Mouse (Mus musculus): ENCODE data around the gene Rfx8. TPM values are rescaled to one million over a fixed set of nuclear protein-coding genes. Genes with fewer than 3 reads are reported as not detected.
"Not testable (repeated sequence)": the region's sequence is repeated elsewhere in the genome, so short reads cannot be mapped to it uniquely, and the experiment has no call there.

The Rfx8 gene
- polyA plus RNA-seq, 1 experiment from 2014 or later: 0.20 TPM

DNA sequence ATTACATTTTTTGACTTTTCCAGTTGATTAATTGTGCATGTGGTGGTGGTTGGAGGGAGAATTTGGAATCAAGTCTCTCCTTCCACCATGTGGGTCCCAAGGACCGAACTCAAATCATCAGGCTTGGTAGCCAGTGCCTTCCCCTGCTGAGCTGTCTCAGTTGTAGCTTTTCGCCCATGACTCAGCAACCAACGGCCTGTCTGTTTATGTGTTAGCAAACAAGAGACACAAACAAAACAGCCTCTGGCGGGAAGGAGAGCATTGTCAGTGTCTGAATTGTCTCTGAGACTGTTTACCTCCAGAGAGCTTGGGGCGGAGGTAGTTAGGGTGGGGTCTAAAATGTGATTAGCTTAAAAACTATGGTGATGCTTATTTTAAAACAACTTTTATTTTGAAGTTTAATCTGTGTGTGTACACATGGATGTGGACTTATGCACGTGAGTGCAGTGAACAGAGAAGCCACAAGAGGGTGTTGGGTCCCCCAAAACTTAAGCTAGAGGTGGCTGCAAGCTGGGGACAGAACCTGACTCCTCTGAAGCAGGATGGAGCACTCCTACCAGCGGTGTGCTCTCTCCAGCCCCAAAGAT lies 56.7 kb downstream of the Rfx8 start:
- no peak overlapping the region for H3K27ac ChIP-seq (ENCODE audit: low read length)
- H3K4me3 ChIP-seq (replicated peaks; ENCODE audit: low read length): no peak overlapping the region
- H3K36me3 ChIP-seq (ENCODE audit: control insufficient read depth, insufficient read depth): no peaks in the 10 kb centered on the region
- no peak for ATAC-seq
- H3K27me3 ChIP-seq (replicated peaks; ENCODE audit: control insufficient read depth, insufficient read depth, low read length): no peaks in the 10 kb centered on the region; the same call in 1 of the 2 replicates
- H3K9me3 ChIP-seq (ENCODE audit: control insufficient read depth, low read length): no peaks in the 10 kb centered on the region
- WGBS: 84% methylated on average over 7 of the region's 7 CpGs
- no peak overlapping the region for H3K9ac ChIP-seq (replicated peaks; ENCODE audit: low read depth, low read length)
- no peaks in the 10 kb centered on the region for H3K4me1 ChIP-seq (replicated peaks; ENCODE audit: control insufficient read depth, insufficient read depth, low read length)
- no peak overlapping the region for H3K4me2 ChIP-seq (ENCODE audit: low read length)

DNA sequence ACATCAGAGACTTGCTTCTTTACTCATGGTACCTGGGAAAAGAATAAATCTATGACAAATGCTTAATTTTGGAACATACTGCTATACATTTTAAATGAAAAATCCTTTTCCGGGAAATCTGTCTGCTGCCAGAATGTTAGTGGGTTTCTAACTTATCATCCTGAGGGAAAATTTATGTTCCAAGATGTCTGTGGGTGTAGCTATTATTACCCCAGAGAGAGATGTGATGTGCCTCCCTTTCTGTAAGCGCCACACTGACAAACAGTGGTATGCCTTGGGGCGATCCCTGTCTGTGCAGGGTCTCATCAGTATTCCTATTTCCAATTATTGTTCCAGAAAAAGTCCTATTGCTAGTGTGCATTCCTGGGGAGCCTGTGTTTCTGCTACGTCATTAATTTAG lies 57.7 kb downstream of the Rfx8 start:
- Histone ChIP-seq H3K4me3 (replicated peaks; ENCODE audit: low read length) (no peak overlapping the region), H3K9ac (replicated peaks; ENCODE audit: low read depth, low read length) (no peak overlapping the region), H3K27ac (ENCODE audit: low read length) (no peak overlapping the region), H3K4me1 (replicated peaks; ENCODE audit: control insufficient read depth, insufficient read depth, low read length) (no peaks in the 10 kb centered on the region), H3K27me3 (replicated peaks; ENCODE audit: control insufficient read depth, insufficient read depth, low read length) (no peaks in the 10 kb centered on the region), H3K9me3 (ENCODE audit: control insufficient read depth, low read length) (no peaks in the 10 kb centered on the region), H3K36me3 (ENCODE audit: control insufficient read depth, insufficient read depth) (no peaks in the 10 kb centered on the region), H3K4me2 (ENCODE audit: low read length) (no peak overlapping the region)
- 85% methylated on average over 4 of the region's 4 CpGs for WGBS
- no peak for ATAC-seq

DNA sequence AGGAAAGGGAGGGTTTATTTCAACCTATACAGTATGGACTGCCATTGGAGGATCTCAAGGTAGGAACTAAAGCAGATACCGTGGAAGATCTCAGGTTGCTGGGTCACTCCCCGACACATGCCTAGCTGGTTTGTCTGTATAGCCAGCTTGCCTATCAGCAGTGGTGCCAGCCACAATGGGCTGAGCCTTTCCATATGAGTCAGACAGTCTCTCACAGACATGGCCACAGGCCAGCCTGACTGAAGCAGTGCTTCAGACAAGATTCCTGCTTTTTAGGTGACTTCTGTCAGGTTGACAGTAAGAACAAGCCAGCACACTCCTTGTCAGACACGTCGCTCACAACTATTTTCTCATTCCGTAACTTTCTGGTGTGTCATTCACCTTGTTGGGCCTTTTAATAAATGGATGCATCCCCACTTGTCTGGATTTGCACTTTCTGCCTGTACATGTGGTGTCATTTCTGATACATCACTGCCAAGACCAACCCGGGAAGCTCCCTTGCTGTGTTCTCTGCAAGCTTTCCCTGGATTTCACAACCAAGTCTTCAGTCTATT lies 63.7 kb downstream of the Rfx8 start:
- no peaks in the 10 kb centered on the region for H3K9me3 ChIP-seq (ENCODE audit: control insufficient read depth, low read length)
- H3K9ac ChIP-seq (replicated peaks; ENCODE audit: low read depth, low read length): no peak overlapping the region
- 0 out of 2 replicates have a peak, but pooled peaks cover 4% of the 10 kb centered on the region for H3K27me3 ChIP-seq (replicated peaks; ENCODE audit: control insufficient read depth, insufficient read depth, low read length)
- 83% methylated on average over 6 of the region's 6 CpGs for WGBS
- no peak overlapping the region for H3K4me3 ChIP-seq (replicated peaks; ENCODE audit: low read length)
- no peaks in the 10 kb centered on the region for H3K36me3 ChIP-seq (ENCODE audit: control insufficient read depth, insufficient read depth)
- H3K4me1 ChIP-seq (replicated peaks; ENCODE audit: control insufficient read depth, insufficient read depth, low read length): no peaks in the 10 kb centered on the region
- no peak for ATAC-seq
- no peak overlapping the region for H3K27ac ChIP-seq (ENCODE audit: low read length)
- H3K4me2 ChIP-seq (ENCODE audit: low read length): no peak overlapping the region

DNA sequence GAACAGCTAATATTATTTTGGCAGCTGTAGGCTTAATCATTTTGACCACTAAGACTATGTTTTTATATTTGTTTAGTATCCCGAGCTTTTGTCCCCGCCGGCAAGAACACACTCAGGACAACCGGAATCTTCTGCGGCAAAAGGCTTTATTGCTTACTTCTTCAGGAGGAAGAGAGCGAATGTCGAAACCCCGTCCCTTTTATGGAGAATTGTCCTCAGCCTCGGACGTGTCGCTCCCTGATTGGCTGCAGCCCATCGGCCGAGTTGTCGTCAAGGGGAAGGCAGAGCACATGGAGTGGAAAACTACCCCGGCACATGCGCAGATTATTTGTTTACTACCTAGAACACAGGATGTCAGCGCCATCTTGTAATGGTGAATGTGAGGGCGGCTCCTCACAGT lies 65.9 kb downstream of the Rfx8 start:
- H3K9ac ChIP-seq (replicated peaks; ENCODE audit: low read depth, low read length); H3K4me2 ChIP-seq (ENCODE audit: low read length); H3K9me3 ChIP-seq (ENCODE audit: control insufficient read depth, low read length); H3K4me3 ChIP-seq (replicated peaks; ENCODE audit: low read length); H3K27ac ChIP-seq (ENCODE audit: low read length); H3K36me3 ChIP-seq (ENCODE audit: control insufficient read depth, insufficient read depth); ATAC-seq: not testable (repeated sequence)
- peaks cover 14% of the 10 kb centered on the region for H3K4me1 ChIP-seq (replicated peaks; ENCODE audit: control insufficient read depth, insufficient read depth, low read length)
- WGBS: 86% methylated on average over 18 of the region's 18 CpGs
- peaks cover 11% of the 10 kb centered on the region for H3K27me3 ChIP-seq (replicated peaks; ENCODE audit: control insufficient read depth, insufficient read depth, low read length)

DNA sequence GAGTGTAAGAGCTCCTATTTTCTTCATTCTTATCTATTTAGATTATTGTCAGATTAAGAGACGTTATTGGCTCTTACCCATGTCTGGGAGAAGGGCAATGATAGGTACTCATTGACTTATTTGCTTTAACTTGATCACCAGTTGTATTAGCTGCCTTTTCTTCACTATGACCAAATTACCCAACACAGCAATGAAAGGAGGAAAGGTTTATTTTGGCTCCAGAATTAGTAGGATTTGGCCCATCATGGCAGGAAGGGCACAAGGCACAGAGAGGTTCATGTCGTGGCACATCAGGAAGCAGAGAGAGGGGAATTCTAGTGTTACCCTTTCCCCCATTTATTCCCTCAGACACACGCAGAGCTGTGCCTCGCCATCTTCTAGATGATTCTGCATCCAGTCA lies 67.8 kb downstream of the Rfx8 start:
- Histone ChIP-seq H3K36me3 (ENCODE audit: control insufficient read depth, insufficient read depth) (no peaks in the 10 kb centered on the region), H3K9me3 (ENCODE audit: control insufficient read depth, low read length) (no peaks in the 10 kb centered on the region), H3K9ac (replicated peaks; ENCODE audit: low read depth, low read length) (no peak overlapping the region), H3K27me3 (replicated peaks; ENCODE audit: control insufficient read depth, insufficient read depth, low read length) (peaks cover 17% of the 10 kb centered on the region), H3K4me2 (ENCODE audit: low read length) (no peak overlapping the region), H3K4me1 (replicated peaks; ENCODE audit: control insufficient read depth, insufficient read depth, low read length) (peaks cover 15% of the 10 kb centered on the region), H3K27ac (ENCODE audit: low read length) (no peak overlapping the region), H3K4me3 (replicated peaks; ENCODE audit: low read length) (no peak overlapping the region)
- ATAC-seq: no peak
- 85% methylated on average over 4 of the region's 4 CpGs for WGBS

DNA sequence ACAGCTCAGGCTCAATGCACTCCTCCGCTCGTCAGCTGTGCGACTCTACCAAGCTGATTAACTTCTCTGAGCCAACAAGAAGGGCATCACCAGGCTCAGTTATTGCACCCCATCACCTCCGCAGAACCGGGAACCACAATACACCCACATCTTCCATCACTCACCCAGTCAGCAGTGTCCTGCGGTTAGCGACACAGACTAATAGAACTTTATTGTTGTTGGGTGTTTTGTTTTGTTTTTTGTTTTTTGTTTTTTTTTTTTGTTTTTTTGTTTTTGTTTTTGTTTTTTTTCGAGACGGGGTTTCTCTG lies 69.6 kb downstream of the Rfx8 start, which contains the start of gene Creg2:
Gene Creg2 (minus strand): TSS at position 234 of the 308 bp plus-strand sequence.
- no peaks in the 10 kb centered on the region for H3K9me3 ChIP-seq (ENCODE audit: control insufficient read depth, low read length)
- H3K9ac ChIP-seq (replicated peaks; ENCODE audit: low read depth, low read length): peak within 1 kb of the TSS; percentile 71
- peaks cover 16% of the 10 kb centered on the region for H3K4me1 ChIP-seq (replicated peaks; ENCODE audit: control insufficient read depth, insufficient read depth, low read length)
- H3K27ac ChIP-seq (ENCODE audit: low read length): no peak within 1 kb of the TSS
- no peaks in the 10 kb centered on the region for H3K36me3 ChIP-seq (ENCODE audit: control insufficient read depth, insufficient read depth)
- no peak; the same call in 1 of the 2 replicates for ATAC-seq
- H3K4me3 ChIP-seq (replicated peaks; ENCODE audit: low read length): peak within 1 kb of the TSS; percentile 66
- 34% methylated on average over 9 of the region's 9 CpGs for WGBS
- peaks cover 17% of the 10 kb centered on the region for H3K27me3 ChIP-seq (replicated peaks; ENCODE audit: control insufficient read depth, insufficient read depth, low read length)
- peak within 1 kb of the TSS; percentile 100 for H3K4me2 ChIP-seq (ENCODE audit: low read length)

DNA sequence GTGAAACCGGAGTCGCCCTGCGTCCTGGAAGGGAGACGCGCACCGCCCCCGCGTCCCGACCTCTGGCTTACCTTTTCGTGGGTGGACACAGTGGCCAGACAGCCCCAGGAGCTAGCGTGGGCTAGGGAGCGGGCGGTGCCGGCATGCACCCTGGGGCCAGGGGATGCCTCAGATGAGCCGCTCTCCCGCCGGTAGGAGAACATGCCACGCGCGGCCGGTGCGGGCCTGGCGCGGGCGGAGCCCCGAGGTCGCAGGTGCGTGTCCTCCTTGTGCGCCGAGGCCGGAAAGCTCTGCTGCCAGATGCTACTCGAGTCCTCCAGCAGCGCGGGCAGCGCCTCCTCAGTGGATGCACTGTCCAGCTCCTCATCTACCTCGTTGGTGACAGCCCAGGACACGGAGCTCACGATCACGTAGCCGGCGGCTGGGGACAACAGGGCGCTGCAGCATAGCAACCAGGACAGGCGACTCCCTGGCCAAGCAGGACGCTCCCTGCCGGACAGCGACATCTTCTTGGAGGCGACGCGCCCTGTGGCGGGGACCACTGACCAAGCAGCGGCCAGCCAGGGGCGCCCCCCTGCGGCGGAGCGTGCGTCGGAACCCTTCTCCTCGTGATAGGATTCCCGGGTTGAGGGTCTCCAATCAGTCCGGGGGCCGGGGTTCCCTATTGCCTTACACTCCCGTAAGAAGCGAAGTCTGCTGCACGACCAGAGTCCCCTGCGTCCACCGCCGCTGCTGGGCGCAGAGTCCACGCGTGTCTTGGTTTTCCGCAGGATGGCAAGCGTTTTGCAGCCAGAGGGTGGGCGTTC lies 70.2 kb downstream of the Rfx8 start:
- no peaks in the 10 kb centered on the region for H3K9me3 ChIP-seq (ENCODE audit: control insufficient read depth, low read length)
- H3K4me3 ChIP-seq (replicated peaks; ENCODE audit: low read length): peak overlapping the region; percentile 66
- H3K9ac ChIP-seq (replicated peaks; ENCODE audit: low read depth, low read length): peak overlapping the region; percentile 71
- ATAC-seq: peak; percentile 71
- H3K27ac ChIP-seq (ENCODE audit: low read length): no peak overlapping the region
- no peaks in the 10 kb centered on the region for H3K36me3 ChIP-seq (ENCODE audit: control insufficient read depth, insufficient read depth)
- peak overlapping the region; percentile 100 for H3K4me2 ChIP-seq (ENCODE audit: low read length)
- under 1% methylated on average over 73 of the region's 73 CpGs for WGBS
- peaks cover 17% of the 10 kb centered on the region for H3K27me3 ChIP-seq (replicated peaks; ENCODE audit: control insufficient read depth, insufficient read depth, low read length)
- H3K4me1 ChIP-seq (replicated peaks; ENCODE audit: control insufficient read depth, insufficient read depth, low read length): peaks cover 21% of the 10 kb centered on the region

DNA sequence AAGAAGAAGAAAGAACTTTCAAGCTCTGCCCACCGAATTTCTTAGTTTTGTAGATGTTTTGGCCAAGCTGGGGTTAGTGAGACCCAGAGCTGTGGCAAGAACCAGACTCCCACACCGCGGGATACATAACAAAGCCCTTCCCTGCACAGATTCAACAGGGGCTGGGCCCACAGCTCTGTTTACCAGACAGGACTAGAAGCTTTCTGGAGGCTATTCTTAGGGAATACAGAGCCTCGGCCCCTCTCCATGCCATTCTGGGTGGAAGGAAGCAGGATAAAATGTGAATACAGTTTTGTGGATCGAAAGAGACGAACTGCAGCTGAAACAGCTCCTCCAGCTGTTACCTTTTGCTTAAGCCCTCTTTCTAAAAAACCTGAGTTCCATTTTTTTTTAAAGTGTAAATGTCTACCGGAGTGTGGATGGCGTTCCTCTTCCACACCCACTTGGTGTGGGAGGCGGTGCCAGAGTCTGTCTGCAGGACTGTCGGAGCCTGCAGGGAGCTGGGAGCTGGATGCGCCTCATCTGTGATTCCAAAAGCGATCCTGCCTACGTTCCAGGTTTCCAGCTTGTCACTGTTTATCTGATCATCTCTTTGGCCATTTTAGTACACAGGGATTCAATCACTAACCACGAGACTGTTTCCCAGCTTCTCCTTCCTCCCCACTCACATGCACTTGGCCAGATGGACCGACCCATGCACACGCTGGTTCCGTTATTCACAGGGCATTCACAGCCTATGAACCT lies 70.9 kb downstream of the Rfx8 start:
- ATAC-seq: peak; percentile 26
- Histone ChIP-seq H3K4me3 (replicated peaks; ENCODE audit: low read length) (peak overlapping the region; percentile 66), H3K9ac (replicated peaks; ENCODE audit: low read depth, low read length) (peak overlapping the region; percentile 71), H3K4me2 (ENCODE audit: low read length) (peak overlapping the region; percentile 100), H3K36me3 (ENCODE audit: control insufficient read depth, insufficient read depth) (no peaks in the 10 kb centered on the region), H3K9me3 (ENCODE audit: control insufficient read depth, low read length) (no peaks in the 10 kb centered on the region), H3K4me1 (replicated peaks; ENCODE audit: control insufficient read depth, insufficient read depth, low read length) (peaks cover 21% of the 10 kb centered on the region), H3K27me3 (replicated peaks; ENCODE audit: control insufficient read depth, insufficient read depth, low read length) (peaks cover 17% of the 10 kb centered on the region), H3K27ac (ENCODE audit: low read length) (no peak overlapping the region)
- 15% methylated on average over 17 of the region's 17 CpGs for WGBS

DNA sequence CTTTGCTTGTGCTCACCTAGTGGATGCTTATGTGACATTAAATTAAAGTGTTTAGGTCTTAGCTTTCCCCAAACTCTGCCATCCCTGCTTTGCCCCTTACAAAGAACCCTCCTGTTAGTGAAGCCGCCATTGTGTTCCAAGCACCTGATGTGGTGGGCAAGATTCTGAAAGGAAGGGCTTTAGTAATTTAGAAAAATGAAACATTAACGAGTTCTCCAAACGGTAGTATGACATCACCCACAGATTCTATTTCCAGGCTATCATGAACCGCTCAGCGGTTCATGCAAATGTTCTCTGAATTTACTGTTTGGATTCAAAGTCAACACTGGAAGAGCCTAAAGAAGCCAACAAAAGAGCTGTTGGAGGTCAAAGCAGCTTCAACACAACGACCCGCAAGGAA lies 72.2 kb downstream of the Rfx8 start:
- Histone ChIP-seq H3K27ac (ENCODE audit: low read length) (no peak overlapping the region), H3K27me3 (replicated peaks; ENCODE audit: control insufficient read depth, insufficient read depth, low read length) (peaks cover 17% of the 10 kb centered on the region), H3K9me3 (ENCODE audit: control insufficient read depth, low read length) (no peaks in the 10 kb centered on the region), H3K36me3 (ENCODE audit: control insufficient read depth, insufficient read depth) (no peaks in the 10 kb centered on the region), H3K9ac (replicated peaks; ENCODE audit: low read depth, low read length) (no peak overlapping the region), H3K4me1 (replicated peaks; ENCODE audit: control insufficient read depth, insufficient read depth, low read length) (peaks cover 21% of the 10 kb centered on the region), H3K4me2 (ENCODE audit: low read length) (no peak overlapping the region), H3K4me3 (replicated peaks; ENCODE audit: low read length) (no peak overlapping the region)
- 30% methylated on average over 7 of the region's 7 CpGs for WGBS
- ATAC-seq: no peak

All from forebrain, embryonic 16.5 days (tissue).